Mouse (Mus musculus): ENCODE measurements around the gene Tas2r102.

The Tas2r102 gene

DNA sequence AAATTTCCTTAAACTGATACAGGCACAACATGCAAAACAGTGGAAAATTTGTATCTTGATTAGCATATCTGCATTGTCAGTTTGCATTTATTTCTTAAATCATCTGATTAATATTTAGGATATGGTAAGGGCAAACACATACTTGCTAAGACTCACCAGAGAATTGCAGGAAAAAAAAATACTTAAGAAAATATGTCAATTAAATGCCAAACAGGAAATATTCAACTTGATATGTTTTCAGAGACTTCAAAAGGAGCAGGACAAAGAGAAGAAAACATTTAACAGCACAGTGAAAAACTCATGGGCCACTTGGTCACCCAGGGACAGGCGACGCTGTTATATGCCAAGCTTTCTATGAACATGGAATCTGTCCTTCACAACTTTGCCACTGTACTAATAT is at the start of gene Tas2r102:
Gene Tas2r102 (plus strand): TSS at position 301 of the 400 bp plus-strand sequence.
- DNase-seq (ENCODE audit: low spot score) = no peak

DNA sequence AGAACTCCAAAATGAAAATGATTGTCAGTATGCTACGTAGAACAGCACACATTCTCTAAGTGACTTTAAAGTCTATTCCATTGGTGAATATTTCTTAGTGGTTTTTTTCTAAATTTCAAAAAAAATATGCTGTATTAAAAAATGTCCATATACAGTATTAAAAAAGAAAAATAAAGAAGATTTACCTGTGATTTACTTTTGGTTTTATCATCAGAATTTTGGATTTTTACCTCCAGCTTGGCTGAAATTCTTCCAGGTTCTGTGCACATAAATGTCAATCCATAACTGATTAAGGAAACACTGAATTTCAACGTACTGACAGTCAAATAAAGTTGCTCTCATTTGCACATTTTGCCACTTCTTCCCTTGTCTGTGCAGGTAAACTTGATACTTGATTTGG is 24.0 kb upstream of the Tas2r102 start, which contains the start of gene Tas2r115:
Gene Tas2r115 (minus strand): TSS at position 101 of the 400 bp plus-strand sequence.
- no peak for DNase-seq (ENCODE audit: low spot score)

DNA sequence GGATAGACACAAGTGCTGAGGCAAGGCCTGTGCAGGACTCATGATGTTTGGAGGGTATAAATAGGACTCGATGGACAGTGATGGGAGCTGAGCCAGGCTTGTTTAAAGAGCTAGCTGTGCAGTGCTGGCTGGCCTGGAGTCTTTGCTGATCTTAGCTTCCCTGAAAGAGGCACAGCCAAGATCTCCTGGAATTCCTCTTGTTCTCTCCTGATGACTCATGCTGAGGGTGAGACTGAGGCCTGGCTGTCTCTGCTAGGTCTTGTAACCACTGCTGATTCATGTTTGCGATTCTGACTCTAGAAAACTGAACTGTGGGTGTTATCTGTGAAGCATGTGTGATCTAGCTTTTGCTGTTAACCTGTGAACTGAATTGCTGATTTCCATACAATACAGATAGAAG is 11.7 kb upstream of the Tas2r102 start:
- no peak for DNase-seq (ENCODE audit: low spot score)

DNA sequence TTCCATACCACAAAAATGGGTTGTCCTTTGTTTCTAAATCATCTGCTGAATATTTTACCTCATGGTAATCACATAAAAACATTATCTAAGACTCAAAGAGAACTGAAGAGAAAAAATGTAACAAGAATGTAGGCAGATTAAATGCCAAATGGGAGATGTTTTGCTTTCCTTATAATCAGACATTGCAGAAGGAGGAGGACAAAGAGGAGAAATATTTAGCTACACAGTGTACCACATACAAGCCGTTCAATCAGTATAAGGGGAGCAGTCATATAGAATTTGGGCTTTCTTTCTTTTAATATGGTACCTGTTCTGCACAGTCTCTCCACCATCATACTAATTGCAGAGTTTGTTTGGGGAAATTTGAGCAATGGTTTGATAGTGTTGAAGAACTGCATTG is 7.5 kb upstream of the Tas2r102 start, which contains the start of gene Tas2r124:
Gene Tas2r124 (plus strand): TSS at position 301 of the 400 bp plus-strand sequence.
- DNase-seq (ENCODE audit: low spot score) = no peak

DNA sequence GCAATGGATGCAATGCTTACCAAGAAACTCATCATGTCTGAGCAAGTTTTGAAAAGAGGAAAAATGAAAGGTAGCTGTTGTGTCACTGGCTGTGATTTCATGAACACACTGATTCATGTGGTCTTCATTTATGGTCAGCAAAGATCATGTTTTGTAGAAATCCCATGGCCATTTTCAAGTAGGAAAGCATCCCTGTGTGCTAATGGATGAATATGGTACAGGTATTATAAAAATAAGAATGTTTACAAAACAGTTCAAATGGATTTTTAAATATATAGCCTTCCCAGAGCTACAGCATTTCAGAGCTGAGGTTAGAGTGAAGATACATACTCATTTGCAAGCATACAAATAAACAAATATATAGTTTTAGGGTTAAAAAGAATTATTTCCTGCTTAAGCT is 16.1 kb downstream of the Tas2r102 start, which contains the start of gene Tas2r136:
Gene Tas2r136 (minus strand): TSS at position 101 of the 400 bp plus-strand sequence.
- no peak for DNase-seq (ENCODE audit: low spot score)

DNA sequence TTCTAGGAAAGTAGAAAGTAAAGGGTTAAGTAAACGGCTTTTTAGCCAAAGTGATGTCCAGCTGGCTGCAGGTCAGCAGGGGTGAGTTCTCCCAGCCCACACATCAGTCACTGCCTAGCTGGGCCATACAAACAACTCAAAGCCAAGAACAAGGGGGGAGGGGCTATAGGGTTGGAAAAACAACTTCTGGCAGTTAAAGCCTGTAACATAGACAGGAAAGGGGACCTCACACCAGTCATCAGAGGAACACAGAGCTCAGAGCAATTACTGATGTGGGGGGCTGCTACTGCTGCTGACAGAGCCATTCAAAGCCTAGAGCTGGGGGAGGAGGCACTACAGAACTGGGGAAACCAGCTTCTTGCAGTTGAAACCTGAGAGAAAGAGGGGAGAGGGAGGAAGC is 33.5 kb downstream of the Tas2r102 start:
- DNase-seq (ENCODE audit: low spot score) = no peak

DNA sequence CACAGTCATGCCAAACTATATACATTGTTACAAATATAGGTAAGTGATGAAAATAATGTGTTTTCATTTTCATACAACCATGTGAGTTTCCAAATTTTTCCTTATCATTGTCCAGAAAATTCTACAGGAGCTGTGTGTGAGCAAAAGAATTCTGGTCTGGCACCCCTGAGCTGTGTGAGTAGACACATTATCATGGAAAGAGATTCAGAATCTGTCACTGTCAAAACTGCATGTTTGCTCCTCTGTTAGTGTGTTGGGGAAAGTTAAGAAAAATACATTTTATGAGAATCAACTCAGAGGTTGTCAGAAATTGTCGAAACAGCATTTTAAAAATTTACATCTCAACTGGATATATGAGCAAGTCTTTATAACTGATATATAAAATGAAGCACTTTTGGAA is 40.6 kb downstream of the Tas2r102 start, which contains the start of gene Tas2r117:
Gene Tas2r117 (plus strand): TSS at position 301 of the 400 bp plus-strand sequence.
- DNase-seq (ENCODE audit: low spot score) = no peak

Data from MN1 (cell line).